Mouse (Mus musculus) MEL (cell line): ENCODE data around the gene Rbms3.

Experiments used
- BHLHE40 ChIP-seq: IDR thresholded peaks from 2 replicates; pipeline ENCODE4 v1.6.1; 2012; ENCODE audit warnings: low read depth, mild to moderate bottlenecking, inconsistent platforms, low read length, improper control_type of control experiment, borderline replicate concordance
- CTCF ChIP-seq, 3 experiments: IDR thresholded peaks in 2 of 3; conservative IDR thresholded peaks in 1 of 3; 2 replicates each; pipeline ENCODE4 v1.5.1; 2011 to 2012; ENCODE audit warnings: low read length in 3 of 3, low read depth in 2 of 3, mild to moderate bottlenecking in 2 of 3, improper control_type of control experiment in 1 of 3, inconsistent platforms in 1 of 3, mixed read lengths in 1 of 3, moderate library complexity in 1 of 3; ENCODE audit not compliant: control insufficient read depth in 1 of 3, insufficient read depth in 1 of 3, poor library complexity in 1 of 3, severe bottlenecking in 1 of 3
- EP300 ChIP-seq, 2 experiments: IDR thresholded peaks; 2 replicates each; pipeline ENCODE4 v1.6.1; 2011; ENCODE audit warnings: improper control_type of control experiment in 2 of 2, low read length in 2 of 2, low read depth in 1 of 2, mild to moderate bottlenecking in 1 of 2
- HCFC1 ChIP-seq: IDR thresholded peaks from 2 replicates; pipeline ENCODE4 v1.6.1; 2012; ENCODE audit warnings: low read depth, mild to moderate bottlenecking, inconsistent platforms, low read length, improper control_type of control experiment, moderate library complexity
- MAFK ChIP-seq: IDR thresholded peaks from 2 replicates; pipeline ENCODE4 v1.6.1; 2011; ENCODE audit warnings: low read depth, mild to moderate bottlenecking, low read length, improper control_type of control experiment, borderline replicate concordance
- MAX ChIP-seq: IDR thresholded peaks from 2 replicates; pipeline ENCODE4 v1.6.1; 2011; ENCODE audit warnings: low read length, improper control_type of control experiment
- MAZ ChIP-seq: IDR thresholded peaks from 2 replicates; pipeline ENCODE4 v1.6.1; 2012; ENCODE audit warnings: low read depth, mild to moderate bottlenecking, inconsistent platforms, low read length, improper control_type of control experiment
- NRF1 ChIP-seq: IDR thresholded peaks from 2 replicates; pipeline ENCODE4 v1.6.1; 2014; ENCODE audit warnings: low read depth, mild to moderate bottlenecking, inconsistent platforms, low read length, improper control_type of control experiment, moderate library complexity; ENCODE audit not compliant: poor library complexity, insufficient read depth, severe bottlenecking
- POLR2A ChIP-seq, 2 experiments: IDR thresholded peaks; 2 replicates each; pipeline ENCODE4 v1.6.1; 2011 to 2012; ENCODE audit warnings: low read length in 2 of 2, mild to moderate bottlenecking in 2 of 2, control low read depth in 1 of 2, improper control_type of control experiment in 1 of 2, low read depth in 1 of 2, moderate library complexity in 1 of 2; ENCODE audit not compliant: control insufficient read depth in 1 of 2, insufficient read depth in 1 of 2, poor library complexity in 1 of 2
- TAL1 ChIP-seq: IDR thresholded peaks from 2 replicates; pipeline ENCODE4 v1.6.1; 2012; ENCODE audit warnings: mild to moderate bottlenecking, inconsistent platforms, low read length, moderate library complexity, mixed read lengths
- TBP ChIP-seq: IDR thresholded peaks from 2 replicates; pipeline ENCODE4 v1.8.0; 2011; ENCODE audit warnings: low read depth, low read length, improper control_type of control experiment
- UBTF ChIP-seq: IDR thresholded peaks from 2 replicates; pipeline ENCODE4 v1.6.1; 2012; ENCODE audit warnings: low read depth, mild to moderate bottlenecking, inconsistent platforms, low read length, improper control_type of control experiment, moderate library complexity, borderline replicate concordance; ENCODE audit not compliant: insufficient read depth

DNA sequence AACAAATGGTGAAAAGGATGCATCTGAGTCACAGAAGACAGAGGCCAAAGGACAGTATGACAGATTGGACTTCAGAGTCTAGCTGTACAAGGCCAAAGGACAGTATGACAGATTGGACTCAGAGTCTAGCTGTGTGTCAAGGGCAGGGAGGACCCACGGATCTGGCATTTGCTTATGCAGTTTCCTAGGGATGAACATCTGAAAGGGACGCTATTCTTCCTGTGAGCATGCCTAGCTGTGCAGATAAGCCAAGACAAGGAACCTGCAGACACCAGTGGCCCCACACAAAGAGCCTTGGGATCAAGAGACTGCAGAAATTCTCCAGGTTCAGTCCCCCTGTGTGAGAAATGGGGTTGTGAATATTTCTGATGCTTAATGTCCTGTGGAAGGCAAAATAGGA is 100.4 kb downstream of the Rbms3 start:
- TF ChIP-seq TAL1 (no peak), HCFC1 (no peak), MAZ (no peak), POLR2A (IDR thresholded peaks at IDR 0.05; ENCODE audit: control insufficient read depth in 1 of 2, insufficient read depth in 1 of 2, low read depth in 1 of 2, low read length in 2 of 2, poor library complexity in 1 of 2) (no peak), CTCF (IDR thresholded peaks at IDR 0.05 in 2 of 3, conservative IDR thresholded peaks at IDR 0.05 in 1 of 3; ENCODE audit: control insufficient read depth in 1 of 3, insufficient read depth in 1 of 3, low read depth in 2 of 3, low read length in 3 of 3, poor library complexity in 1 of 3, severe bottlenecking in 1 of 3) (no peak), MAX (no peak), MAFK (no peak), NRF1 (no peak), UBTF (no peak), BHLHE40 (no peak), TBP (no peak), EP300 (IDR thresholded peaks at IDR 0.05; ENCODE audit: low read depth in 1 of 2, low read length in 2 of 2) (no peak)
